Mouse (Mus musculus): ENCODE results near the gene Ifnb1. TPM values are rescaled to one million over a fixed set of nuclear protein-coding genes. Genes with fewer than 3 reads are reported as not detected.

Ifnb1 gene
- polyA plus RNA-seq, 1 experiment from 2014 or later: not detected

GRCm38 (mm10) chr4:88488107-88488506 lies 34.5 kb downstream of the Ifnb1 start:
- H3K4me3 ChIP-seq (ENCODE audit: low read depth, low read length): no peak overlapping the region
- DNase-seq (ENCODE audit: low spot score) (no peak), ATAC-seq (ENCODE audit: low read depth) (no peak)

DNA sequence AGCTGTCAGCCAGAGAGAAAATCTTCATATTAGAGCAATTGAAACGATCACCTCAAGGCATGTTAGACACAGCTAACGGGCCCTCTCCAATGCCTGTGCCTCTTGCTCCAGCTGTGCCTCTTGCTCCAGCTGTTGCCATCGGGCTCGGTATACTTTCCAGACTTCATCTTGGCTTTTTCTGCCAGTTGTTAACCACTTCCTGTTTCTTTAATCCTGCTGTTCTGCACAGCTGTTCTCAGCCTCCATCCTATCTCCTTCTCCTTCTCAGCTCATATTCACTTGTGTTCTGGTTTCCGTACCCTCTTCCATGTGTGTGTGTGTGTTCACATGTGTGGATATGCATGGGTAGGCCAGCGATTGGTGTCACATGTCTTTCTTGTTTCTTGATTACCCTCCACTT lies 42.4 kb downstream of the Ifnb1 start:
- Histone ChIP-seq H3K27me3 (replicated peaks; ENCODE audit: control insufficient read depth, insufficient read depth, low read length) (no peaks in the 10 kb centered on the region), H3K9ac (ENCODE audit: low read depth, low read length) (no peak overlapping the region), H3K27ac (replicated peaks; ENCODE audit: low read depth, low read length) (0 out of 2 replicates have a peak overlapping the region, but pooled peaks have one; percentile 11), H3K4me1 (ENCODE audit: control insufficient read depth, insufficient read depth, low read length) (peaks cover 6% of the 10 kb centered on the region), H3K4me2 (ENCODE audit: low read depth, low read length) (no peak overlapping the region), H3K9me3 (ENCODE audit: control insufficient read depth, low read length) (no peaks in the 10 kb centered on the region), H3K36me3 (ENCODE audit: control insufficient read depth, insufficient read depth, low read length) (no peaks in the 10 kb centered on the region), H3K4me3 (ENCODE audit: low read depth, low read length) (no peak overlapping the region)
- DNase-seq (ENCODE audit: low spot score): no peak
- WGBS: 36% methylated on average over 6 of the region's 6 CpGs
- peak; percentile 84 for ATAC-seq (ENCODE audit: low read depth)

More at GRCm38 (mm10) chr4:88488107-88488506, 34.5 kb downstream of the Ifnb1 start:
- Histone ChIP-seq H3K27me3 (replicated peaks; ENCODE audit: control insufficient read depth, insufficient read depth, low read length) (no peaks in the 10 kb centered on the region), H3K4me2 (ENCODE audit: low read depth, low read length) (no peak overlapping the region), H3K27ac (replicated peaks; ENCODE audit: low read depth, low read length) (no peak overlapping the region), H3K9ac (ENCODE audit: low read depth, low read length) (no peak overlapping the region), H3K36me3 (ENCODE audit: control insufficient read depth, insufficient read depth, low read length) (no peaks in the 10 kb centered on the region), H3K4me1 (ENCODE audit: control insufficient read depth, insufficient read depth, low read length) (no peaks in the 10 kb centered on the region), H3K9me3 (ENCODE audit: control insufficient read depth, low read length) (no peaks in the 10 kb centered on the region)
- WGBS: 78% methylated on average over 3 of the region's 3 CpGs

GRCm38 (mm10) chr4:88478809-88479186 lies 43.8 kb downstream of the Ifnb1 start:
- DNase-seq (ENCODE audit: low spot score): peak; percentile 52
- Histone ChIP-seq H3K4me2 (ENCODE audit: low read depth, low read length) (no peak overlapping the region), H3K36me3 (ENCODE audit: control insufficient read depth, insufficient read depth, low read length) (no peaks in the 10 kb centered on the region), H3K27ac (replicated peaks; ENCODE audit: low read depth, low read length) (0 out of 2 replicates have a peak overlapping the region, but pooled peaks have one; percentile 1), H3K27me3 (replicated peaks; ENCODE audit: control insufficient read depth, insufficient read depth, low read length) (no peaks in the 10 kb centered on the region), H3K9me3 (ENCODE audit: control insufficient read depth, low read length) (no peaks in the 10 kb centered on the region), H3K9ac (ENCODE audit: low read depth, low read length) (no peak overlapping the region), H3K4me3 (ENCODE audit: low read depth, low read length) (no peak overlapping the region), H3K4me1 (ENCODE audit: control insufficient read depth, insufficient read depth, low read length) (peaks cover 6% of the 10 kb centered on the region)
- whole genome bisulfite sequencing: 69% methylated on average over 9 of the region's 9 CpGs
- ATAC-seq (ENCODE audit: low read depth): peak; percentile 41; the same call in 1 of the 2 replicates

DNA sequence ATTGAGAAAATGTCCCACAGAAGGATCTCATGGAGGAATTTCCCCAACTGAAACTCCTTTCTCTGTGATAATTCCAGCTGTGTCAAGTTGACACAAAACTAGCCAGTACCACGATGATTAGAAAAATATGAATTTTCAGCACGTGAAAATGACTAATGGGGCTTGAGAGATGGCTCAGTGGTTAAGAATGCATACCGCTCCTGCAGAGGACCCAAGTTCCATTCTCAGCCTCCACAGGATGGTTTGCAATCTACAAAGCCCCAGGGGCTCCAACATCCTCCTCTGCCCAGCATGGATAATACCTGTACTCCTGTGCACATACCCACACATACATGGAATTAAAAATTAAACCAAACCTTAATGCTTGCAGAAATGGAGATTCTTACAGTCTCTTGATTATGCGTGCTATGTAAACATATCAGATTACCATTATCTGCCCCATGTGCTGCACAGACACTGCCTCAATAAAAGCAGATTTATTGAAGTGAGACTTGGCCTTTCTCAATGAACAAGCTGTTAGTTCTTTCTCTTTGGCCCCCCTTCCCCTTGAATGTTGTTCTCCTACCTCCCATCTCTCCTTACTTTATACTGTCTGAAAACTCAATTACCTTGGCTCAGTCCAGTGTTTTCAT lies 44.3 kb downstream of the Ifnb1 start:
- ATAC-seq (ENCODE audit: low read depth): peak; percentile 50; the same call in 1 of the 2 replicates

GRCm38 (mm10) chr4:88476511-88477210 lies 45.9 kb downstream of the Ifnb1 start:
- WGBS: 46% methylated on average over 4 of the region's 4 CpGs
- Histone ChIP-seq H3K4me2 (ENCODE audit: low read depth, low read length) (no peak overlapping the region), H3K27me3 (replicated peaks; ENCODE audit: control insufficient read depth, insufficient read depth, low read length) (no peaks in the 10 kb centered on the region), H3K4me3 (ENCODE audit: low read depth, low read length) (no peak overlapping the region), H3K4me1 (ENCODE audit: control insufficient read depth, insufficient read depth, low read length) (peaks cover 6% of the 10 kb centered on the region), H3K9ac (ENCODE audit: low read depth, low read length) (no peak overlapping the region), H3K27ac (replicated peaks; ENCODE audit: low read depth, low read length) (0 out of 2 replicates have a peak overlapping the region, but pooled peaks have one; percentile 36), H3K36me3 (ENCODE audit: control insufficient read depth, insufficient read depth, low read length) (no peaks in the 10 kb centered on the region), H3K9me3 (ENCODE audit: control insufficient read depth, low read length) (no peaks in the 10 kb centered on the region)
- DNase-seq (ENCODE audit: low spot score) (peak; percentile 80), ATAC-seq (ENCODE audit: low read depth) (no peak)

More for the DNA sequence above, 44.3 kb downstream of the Ifnb1 start:
- Histone ChIP-seq H3K4me3 (ENCODE audit: low read depth, low read length) (no peak overlapping the region), H3K4me1 (ENCODE audit: control insufficient read depth, insufficient read depth, low read length) (peaks cover 6% of the 10 kb centered on the region), H3K9ac (ENCODE audit: low read depth, low read length) (no peak overlapping the region), H3K36me3 (ENCODE audit: control insufficient read depth, insufficient read depth, low read length) (no peaks in the 10 kb centered on the region), H3K27me3 (replicated peaks; ENCODE audit: control insufficient read depth, insufficient read depth, low read length) (no peaks in the 10 kb centered on the region), H3K4me2 (ENCODE audit: low read depth, low read length) (no peak overlapping the region), H3K9me3 (ENCODE audit: control insufficient read depth, low read length) (no peaks in the 10 kb centered on the region), H3K27ac (replicated peaks; ENCODE audit: low read depth, low read length) (0 out of 2 replicates have a peak overlapping the region, but pooled peaks have one; percentile 1)
- peak; percentile 34 for DNase-seq (ENCODE audit: low spot score)
- WGBS: 61% methylated on average over 4 of the region's 4 CpGs

DNA sequence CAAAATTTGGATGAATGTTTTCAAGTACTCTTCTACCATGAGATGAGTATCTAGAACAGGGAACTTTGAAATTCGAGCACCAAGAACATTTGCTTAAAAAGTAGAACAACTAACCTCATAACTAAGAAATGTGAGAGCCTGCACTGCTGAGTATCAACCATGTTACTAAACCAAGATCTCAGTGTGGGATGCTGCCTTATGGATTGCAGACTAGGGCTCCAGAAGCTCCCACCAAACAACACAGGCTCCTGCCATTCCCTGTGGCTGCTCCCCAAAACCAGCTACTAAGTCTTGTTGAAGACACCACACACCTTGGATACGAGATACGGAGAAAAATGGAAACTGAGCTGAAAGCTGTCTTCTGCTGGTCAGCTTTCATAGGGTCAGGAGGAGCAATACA lies 46.5 kb downstream of the Ifnb1 start:
- Histone ChIP-seq H3K27me3 (replicated peaks; ENCODE audit: control insufficient read depth, insufficient read depth, low read length) (no peaks in the 10 kb centered on the region), H3K9ac (ENCODE audit: low read depth, low read length) (no peak overlapping the region), H3K4me2 (ENCODE audit: low read depth, low read length) (no peak overlapping the region), H3K4me3 (ENCODE audit: low read depth, low read length) (no peak overlapping the region), H3K9me3 (ENCODE audit: control insufficient read depth, low read length) (no peaks in the 10 kb centered on the region), H3K4me1 (ENCODE audit: control insufficient read depth, insufficient read depth, low read length) (peaks cover 6% of the 10 kb centered on the region), H3K27ac (replicated peaks; ENCODE audit: low read depth, low read length) (0 out of 2 replicates have a peak overlapping the region, but pooled peaks have one; percentile 36), H3K36me3 (ENCODE audit: control insufficient read depth, insufficient read depth, low read length) (no peaks in the 10 kb centered on the region)
- no peak for DNase-seq (ENCODE audit: low spot score)
- ATAC-seq (ENCODE audit: low read depth): no peak
- WGBS: 85% methylated on average over 3 of the region's 3 CpGs

Other genes with a start within 250 kb of the Ifnb1 start
- gene Hacd4, start 83.8 kb downstream of the Ifnb1 start, polyA plus RNA-seq (2014; fragmentation: Nextera tagmentation; extraction: Ambion mirVana): 11.8 and 12.6 TPM in 2 replicates
- not detected in 2 replicates for gene Ifna15, start 35.5 kb upstream of the Ifnb1 start, polyA plus RNA-seq (2014; fragmentation: Nextera tagmentation; extraction: Ambion mirVana)
- gene Ifna14, start 49.0 kb upstream of the Ifnb1 start, polyA plus RNA-seq (2014; fragmentation: Nextera tagmentation; extraction: Ambion mirVana): not detected in 2 replicates
- not detected in 2 replicates for gene Ifna9, start 69.6 kb upstream of the Ifnb1 start, polyA plus RNA-seq (2014; fragmentation: Nextera tagmentation; extraction: Ambion mirVana)
- not detected in 2 replicates for gene Ifna12, start 80.6 kb upstream of the Ifnb1 start, polyA plus RNA-seq (2014; fragmentation: Nextera tagmentation; extraction: Ambion mirVana)
- gene C87499, start 111.6 kb upstream of the Ifnb1 start, polyA plus RNA-seq (2014; fragmentation: Nextera tagmentation; extraction: Ambion mirVana): not detected in 2 replicates
- not detected in 2 replicates for gene Ifna13, start 121.7 kb upstream of the Ifnb1 start, polyA plus RNA-seq (2014; fragmentation: Nextera tagmentation; extraction: Ambion mirVana)
- gene Ifna16, start 154.2 kb upstream of the Ifnb1 start, polyA plus RNA-seq (2014; fragmentation: Nextera tagmentation; extraction: Ambion mirVana): not detected in 2 replicates
- not detected in 2 replicates for gene Ifna2, start 161.1 kb upstream of the Ifnb1 start, polyA plus RNA-seq (2014; fragmentation: Nextera tagmentation; extraction: Ambion mirVana)
- not detected in 2 replicates for gene Ifnab, start 168.6 kb upstream of the Ifnb1 start, polyA plus RNA-seq (2014; fragmentation: Nextera tagmentation; extraction: Ambion mirVana)
- 1.2 and 2.0 TPM in 2 replicates for gene Gm26566, start 199.0 kb upstream of the Ifnb1 start, polyA plus RNA-seq (2014; fragmentation: Nextera tagmentation; extraction: Ambion mirVana)
- 126 and 129 TPM in 2 replicates for gene Klhl9, start 199.7 kb upstream of the Ifnb1 start, polyA plus RNA-seq (2014; fragmentation: Nextera tagmentation; extraction: Ambion mirVana)
- gene Gm13271, start 232.1 kb upstream of the Ifnb1 start, polyA plus RNA-seq (2014; fragmentation: Nextera tagmentation; extraction: Ambion mirVana): not detected in 2 replicates
- gene Gm13283, start 237.3 kb upstream of the Ifnb1 start, polyA plus RNA-seq (2014; fragmentation: Nextera tagmentation; extraction: Ambion mirVana): 0.17 and 0.28 TPM in 2 replicates